Mouse (Mus musculus) lung, postnatal 14 days (tissue): ENCODE results near the gene Nfic.
A peak's percentile ranks its signal among the peaks of the same experiment; 100 is the strongest.

Experiments used
- DNase-seq: peaks from one replicate; pipeline ENCODE4 v3.0.0; 2021

Gene Nfic

DNA sequence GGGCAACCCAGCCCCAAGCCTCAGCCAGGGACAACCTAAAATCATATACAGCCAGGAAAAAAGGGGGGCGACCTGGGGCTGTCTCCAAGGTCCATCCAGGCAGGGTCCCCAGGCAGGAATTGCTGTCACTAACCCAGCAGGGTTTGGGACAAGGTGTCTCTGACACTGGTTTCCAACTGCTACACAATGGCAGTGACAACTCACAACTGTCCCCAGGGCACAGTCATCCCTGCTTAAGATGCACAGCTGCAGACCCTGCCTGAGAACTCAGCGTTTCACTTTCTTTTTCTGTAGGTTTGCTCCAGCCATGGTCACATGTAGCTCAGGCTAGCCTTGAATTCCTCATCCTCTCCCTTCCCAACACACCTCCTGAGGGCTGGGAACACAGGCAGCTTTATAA, 26.3 kb downstream of the Nfic start:
- DNase-seq = no peak

- no peak for DNase-seq
Measured at GRCm38 (mm10) chr10:81428507-81428870, 26.9 kb downstream of the Nfic start.

GRCm38 (mm10) chr10:81427804-81428506, 27.5 kb downstream of the Nfic start:
- DNase-seq = no peak

GRCm38 (mm10) chr10:81427327-81427726, 28.1 kb downstream of the Nfic start:
- DNase-seq = no peak

GRCm38 (mm10) chr10:81426897-81427296, 28.5 kb downstream of the Nfic start:
- peak; percentile 77 for DNase-seq

DNA sequence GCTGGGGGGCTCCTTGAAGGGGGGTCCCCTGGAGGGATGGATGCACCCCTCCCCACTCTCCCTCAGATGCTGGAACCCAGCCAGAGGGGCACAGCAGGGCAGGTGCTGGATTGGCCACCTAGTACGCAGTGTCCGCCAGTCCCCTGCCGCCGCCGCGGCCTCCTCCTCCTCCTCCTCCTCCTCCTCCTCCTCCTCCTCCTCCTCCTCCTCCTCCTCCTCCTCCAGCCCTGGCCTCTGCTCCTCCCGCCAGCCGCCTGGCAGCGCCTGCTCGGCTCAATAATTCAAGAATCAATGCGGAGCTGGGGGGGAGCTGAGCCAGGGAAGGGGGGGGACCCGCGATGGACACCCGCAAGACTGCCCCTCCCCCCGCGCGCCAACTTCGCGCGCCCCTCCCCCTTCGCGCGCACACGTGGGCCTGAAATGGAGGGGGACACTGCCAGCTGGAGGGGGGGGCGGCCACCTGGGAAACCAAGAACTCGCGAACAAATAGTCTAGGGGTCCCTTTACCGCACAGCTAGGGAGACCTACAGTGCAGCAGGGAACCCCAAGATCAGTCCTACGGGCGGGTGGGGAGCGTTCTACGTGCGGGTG, 29.3 kb downstream of the Nfic start:
- DNase-seq = peak; percentile 15

DNA sequence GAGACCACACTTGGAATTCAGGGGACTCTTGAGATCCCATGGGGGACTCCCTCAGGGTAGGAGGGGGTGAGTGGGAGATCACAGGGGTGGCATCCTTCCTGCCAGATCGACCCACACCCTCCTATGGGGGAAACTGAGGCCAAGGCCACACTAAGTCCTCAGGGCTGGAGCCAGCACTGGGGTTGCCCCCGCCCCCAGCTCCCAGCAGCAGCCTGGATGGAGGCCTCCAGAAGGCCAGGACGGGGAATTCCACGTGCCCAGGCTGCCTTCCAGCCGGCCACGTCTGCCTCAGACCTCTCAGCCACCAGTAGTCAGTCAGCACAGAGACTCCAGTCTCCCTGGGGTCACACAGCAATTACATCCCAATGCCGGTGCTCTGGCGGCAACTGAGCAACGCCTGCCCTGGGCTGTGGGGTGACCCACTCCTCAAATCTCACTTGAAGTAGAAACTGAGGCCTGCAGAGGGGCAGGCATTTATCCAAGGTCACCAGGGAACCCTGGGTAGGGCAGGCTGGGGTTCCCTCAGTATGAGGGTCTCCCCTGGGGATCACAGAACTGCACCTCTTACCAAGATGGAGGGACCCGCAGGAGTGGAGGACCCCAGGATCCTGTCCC, 30.1 kb downstream of the Nfic start:
- DNase-seq = peak; percentile 16

DNA sequence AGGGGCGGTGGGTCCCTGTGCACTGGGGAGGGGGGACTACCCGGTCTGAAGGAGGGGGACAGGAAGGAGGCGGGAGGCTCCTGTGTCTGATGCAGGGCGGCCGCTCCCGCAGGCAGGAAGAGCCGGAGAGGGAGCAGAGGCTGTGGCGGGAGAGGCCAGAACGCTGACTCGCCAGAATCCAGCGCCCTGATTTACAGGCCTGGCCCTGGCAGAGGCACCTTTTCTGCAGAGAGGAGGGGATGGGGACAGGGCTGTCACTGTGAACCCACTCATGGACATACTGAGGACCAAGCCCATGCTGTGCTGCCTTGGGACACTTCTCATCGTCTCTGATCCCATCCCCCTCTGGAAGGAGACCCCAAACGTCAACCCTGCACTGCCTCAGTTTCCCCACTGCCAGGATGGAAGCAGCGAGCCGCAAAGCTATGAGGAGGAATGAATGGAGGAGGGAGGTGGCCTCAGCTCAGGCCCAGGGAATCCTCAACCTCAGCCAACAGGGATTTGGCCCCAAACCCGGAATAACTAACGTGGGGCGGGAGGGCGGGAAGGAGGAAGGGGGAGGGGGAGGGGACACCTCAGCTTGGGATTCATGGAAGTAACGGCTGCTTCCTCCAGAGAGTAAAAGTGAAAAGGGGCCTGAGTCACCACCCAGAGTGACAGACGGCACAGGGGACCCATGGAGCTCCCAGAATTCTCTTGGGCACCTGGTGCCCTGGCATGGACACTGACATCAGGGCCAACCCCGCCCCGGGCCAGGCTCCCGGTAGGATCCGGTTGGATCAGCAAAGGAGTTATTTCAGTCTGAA, 31.0 kb downstream of the Nfic start:
- DNase-seq = peak; percentile 46

DNA sequence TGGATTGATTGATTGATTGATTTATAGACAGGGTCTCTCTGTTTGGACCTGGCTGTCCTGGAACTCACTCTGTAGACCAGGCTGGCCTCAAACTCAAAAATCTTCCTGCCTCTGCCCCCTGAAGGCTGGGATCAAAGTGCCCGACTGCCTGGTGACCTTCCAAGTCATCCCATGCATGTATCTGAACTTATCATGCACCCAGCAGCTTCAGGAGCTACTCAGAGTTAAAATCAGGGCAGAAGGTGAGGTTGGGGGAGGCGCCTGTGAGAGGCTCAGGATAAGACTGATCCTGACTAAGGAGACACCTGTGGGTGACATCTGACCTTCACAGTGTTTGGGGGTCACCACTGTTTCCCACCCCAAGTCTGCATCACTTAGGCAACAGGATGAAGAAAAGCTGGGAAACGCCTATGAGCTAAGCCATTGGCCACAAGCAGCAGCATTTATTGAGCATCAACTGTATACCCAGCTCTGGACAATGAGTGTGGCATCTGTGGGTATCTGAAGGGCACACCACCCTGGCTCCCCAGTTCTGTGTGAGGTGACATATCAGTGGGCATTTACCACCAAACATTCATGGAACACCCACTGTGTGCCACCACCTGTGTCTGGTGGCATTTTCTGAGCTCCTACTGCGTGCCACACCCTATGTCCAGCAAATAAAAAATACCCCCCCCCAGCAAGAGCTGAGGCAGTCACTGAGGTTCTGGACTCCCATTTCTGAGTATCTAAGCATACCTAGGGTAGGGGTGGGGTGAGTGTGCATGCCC, 31.8 kb downstream of the Nfic start:
- DNase-seq = no peak

- no peak for DNase-seq
Measured at GRCm38 (mm10) chr10:81422661-81423217, 32.7 kb downstream of the Nfic start.

DNA sequence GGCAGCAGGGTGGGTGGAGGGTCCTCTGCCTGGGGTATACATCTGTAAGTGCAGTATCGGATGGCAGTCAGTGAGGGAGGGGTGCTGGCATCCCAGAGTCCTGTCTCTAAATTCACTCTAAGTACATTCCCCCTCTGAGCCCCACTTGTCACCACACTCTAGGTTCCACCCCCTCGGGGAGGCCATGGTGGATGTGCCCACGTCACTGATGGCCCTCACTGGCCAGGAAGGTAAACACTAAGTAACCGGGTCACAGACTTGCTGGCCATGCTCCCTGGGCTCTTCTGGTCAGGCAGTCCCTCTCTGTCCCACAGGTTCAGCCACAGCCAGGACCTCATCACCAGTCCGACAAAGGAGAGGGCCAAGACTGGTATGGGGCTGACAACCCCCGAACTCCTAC, 33.2 kb downstream of the Nfic start:
- DNase-seq = peak; percentile 27

GRCm38 (mm10) chr10:81421797-81422100, 33.7 kb downstream of the Nfic start:
- DNase-seq = peak; percentile 1

DNA sequence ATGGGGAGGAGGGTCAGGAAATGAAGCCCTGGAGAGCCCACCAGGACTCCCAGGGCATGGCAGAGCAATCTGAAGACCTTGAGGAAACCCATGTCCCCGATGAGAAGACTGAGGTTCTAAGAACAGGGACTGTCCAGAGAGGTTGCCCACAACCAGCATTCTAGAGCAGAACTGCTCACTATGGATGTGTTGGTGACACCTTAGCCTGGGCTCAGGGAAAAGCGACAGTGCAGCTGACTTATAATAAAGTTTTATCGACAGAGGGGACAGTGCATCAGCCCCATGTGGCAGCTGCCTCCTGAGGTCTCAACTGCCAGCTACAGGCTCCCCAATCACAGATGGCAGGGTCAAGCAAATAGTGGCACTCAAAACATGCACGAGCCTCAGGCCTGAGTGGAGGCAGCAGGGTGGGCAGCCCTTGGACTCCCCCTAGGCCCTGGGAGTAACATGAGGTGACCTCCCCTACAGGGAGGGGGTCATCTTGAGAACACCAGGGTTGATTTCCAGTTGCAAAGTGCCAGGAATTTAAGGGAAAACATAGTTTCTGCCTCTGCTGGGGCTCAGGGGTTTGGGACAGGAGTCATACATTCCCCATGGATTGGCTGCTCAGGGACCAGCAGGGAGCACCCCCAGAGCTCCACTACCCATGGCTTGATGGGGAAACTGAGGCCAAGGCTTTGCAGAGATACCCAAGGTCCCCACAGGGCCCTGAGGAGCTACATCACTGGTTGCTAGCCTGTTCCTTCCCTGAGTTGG, 34.2 kb downstream of the Nfic start:
- peak; percentile 0 for DNase-seq

DNA sequence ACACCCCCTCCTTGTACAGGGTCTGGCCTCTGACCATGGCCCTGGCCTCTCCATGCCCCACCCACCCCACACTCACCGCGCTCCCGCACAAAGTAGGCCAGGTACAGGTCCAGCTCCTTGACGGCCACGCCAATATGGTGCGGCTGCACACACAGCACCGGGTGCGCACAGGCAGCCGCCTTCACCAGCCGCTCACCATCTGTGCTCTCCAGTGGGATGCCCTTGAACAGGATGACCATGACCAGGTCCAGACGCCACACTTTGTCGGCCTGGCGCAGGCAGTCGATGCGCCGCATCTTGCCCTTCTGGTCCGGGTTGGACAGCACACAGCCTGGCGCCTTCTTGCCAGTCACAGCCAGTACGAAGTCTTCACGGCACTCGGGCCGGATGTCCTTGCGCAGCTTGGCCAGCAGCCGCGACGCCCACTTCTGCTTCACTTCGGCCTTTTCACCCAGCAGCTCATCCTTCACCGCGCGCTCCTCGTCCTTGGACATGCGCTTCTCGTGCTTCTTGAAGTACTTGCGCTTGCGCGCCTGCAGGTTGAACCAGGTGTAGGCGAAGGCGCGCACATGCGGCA, 35.2 kb downstream of the Nfic start:
- DNase-seq = peak; percentile 45

DNA sequence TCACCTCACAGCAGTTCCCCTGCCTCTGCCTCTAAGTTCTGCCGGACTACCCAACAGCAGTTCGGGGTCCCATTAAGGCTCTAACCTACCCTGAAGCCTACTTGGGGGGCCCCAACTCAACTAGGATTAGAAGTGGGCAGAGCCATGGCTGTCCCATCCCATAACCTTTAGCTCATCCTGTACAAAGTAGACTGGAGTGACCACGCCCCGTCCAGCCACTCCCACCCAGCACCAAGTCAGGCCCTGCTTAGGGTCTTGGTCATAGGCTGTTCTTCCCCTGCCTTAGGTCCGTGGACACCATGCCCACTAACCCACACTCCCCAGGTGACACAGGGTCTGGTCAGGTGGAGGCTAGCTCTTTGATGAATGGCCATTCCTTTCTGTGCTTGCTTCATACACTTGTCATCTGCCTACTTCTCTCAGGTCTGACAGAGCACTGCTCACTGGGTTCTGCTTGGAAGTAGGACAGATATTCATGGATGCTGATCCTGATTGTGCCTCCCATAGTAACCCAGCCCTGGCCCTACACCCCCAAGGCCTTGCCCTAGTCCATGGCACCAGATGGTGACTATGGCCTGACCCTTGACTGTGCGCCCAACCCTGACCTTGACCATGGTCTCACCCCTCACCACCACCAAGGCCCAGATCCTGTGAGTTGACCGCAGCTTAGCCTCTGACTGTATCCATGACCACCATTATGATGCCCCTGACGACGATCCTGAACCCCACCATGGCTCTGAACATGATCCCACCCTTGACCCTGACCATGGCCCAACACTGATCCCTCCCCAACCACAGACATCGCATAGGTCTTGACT, 36.1 kb downstream of the Nfic start:
- DNase-seq = no peak

- no peak for DNase-seq
Measured at GRCm38 (mm10) chr10:81418216-81419070, 37.0 kb downstream of the Nfic start.

GRCm38 (mm10) chr10:81417227-81418215, 37.9 kb downstream of the Nfic start:
- no peak for DNase-seq

- DNase-seq = peak; percentile 83
Measured at GRCm38 (mm10) chr10:81416581-81417226, 38.7 kb downstream of the Nfic start.
